Mouse (Mus musculus) embryonic fibroblast, embryonic 13.5 days (primary cell): ENCODE data around the gene Ptprb.

Experiments used
- CTCF ChIP-seq: IDR thresholded peaks from 2 replicates; pipeline ENCODE4 v1.5.1; 2011; ENCODE audit warnings: mild to moderate bottlenecking, control low read depth, low read length, moderate library complexity, borderline replicate concordance; ENCODE audit not compliant: insufficient read depth
- POLR2A ChIP-seq: IDR thresholded peaks from 2 replicates; pipeline ENCODE4 v1.6.1; 2011; ENCODE audit warnings: low read depth, mild to moderate bottlenecking, control low read depth, low read length, moderate library complexity

- TF ChIP-seq POLR2A, result no peak
- TF ChIP-seq CTCF, result no peak
These were observed 107.7 kb downstream of the Ptprb start for GRCm38 (mm10) chr10:116382826-116383685.
